Mouse (Mus musculus): ENCODE data around the gene Milr1.

DNA sequence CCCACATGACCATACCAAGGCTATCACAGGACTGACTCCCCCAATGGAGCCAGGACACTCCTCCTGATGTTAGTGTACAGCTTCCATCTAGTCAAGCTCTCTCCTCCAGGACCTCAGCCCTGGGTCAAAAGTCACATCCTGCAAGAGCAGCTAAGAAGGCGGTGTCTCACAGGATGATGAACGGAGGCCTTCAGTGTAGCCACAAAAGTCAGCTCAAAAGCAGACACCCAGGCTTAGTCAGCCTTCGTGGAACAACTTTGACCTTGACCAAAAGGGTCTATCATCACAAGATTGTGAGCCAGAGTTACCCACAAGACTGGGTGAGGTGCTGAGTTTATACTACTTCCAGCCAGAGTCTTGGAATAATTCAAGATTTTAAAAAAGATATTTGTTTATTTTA is 43.2 kb upstream of the Milr1 start:
- TF ChIP-seq CTCF (IDR thresholded peaks at IDR 0.05; ENCODE audit: low read depth) = no peak
- TF ChIP-seq EP300 (IDR thresholded peaks at IDR 0.05; ENCODE audit: low read depth) = no peak
